Comparison of ENCODE assay signal across 25 mouse cellular contexts in the genomic region with DNA sequence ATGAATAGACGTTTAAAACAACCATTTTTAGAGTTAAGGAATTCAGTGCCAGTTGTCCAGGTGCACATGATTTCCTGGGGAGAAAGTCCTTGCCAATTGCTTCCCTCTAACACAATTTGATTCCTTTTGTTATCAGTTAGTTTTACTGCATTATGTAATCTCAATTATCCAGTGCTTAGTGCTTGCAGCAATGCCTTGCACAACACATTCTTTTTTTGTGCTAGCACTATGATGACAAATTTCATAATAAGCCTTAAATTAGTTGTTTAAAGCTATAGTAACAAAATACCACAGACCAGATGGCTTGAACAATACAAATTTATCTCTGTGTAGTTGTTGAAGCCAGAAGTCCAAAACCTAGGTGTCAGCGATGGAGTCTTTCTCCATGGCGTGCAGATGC.
DNase-seq lines count a peak whose midpoint lies in the region; ATAC-seq and TF ChIP-seq lines count a peak whose summit lies in the region.
"Had no signal": no experiment of that assay in that cellular context is flagged by ENCODE, and none has a peak within 500 bp of the region (broad histone marks: within the 10 kb centered on the region; RNA-seq: fewer than 3 reads in every experiment).

No protein-coding gene starts in this region.

- no peaks in the 10 kb centered on the region for H3K27me3 ChIP-seq in testis, adult 2 months (ENCODE audit: control insufficient read depth, insufficient read depth, low read length)
- H3K27me3 ChIP-seq: forebrain, embryonic 13.5 days; heart, embryonic 13.5 days; kidney, embryonic 15.5 days; limb, embryonic 13.5 days; liver, embryonic 13.5 days; lung, embryonic 15.5 days; midbrain, embryonic 15.5 days; neural tube, embryonic 12.5 days had no signal

- no peak for TF ChIP-seq POLR2A in testis, adult 2 months (IDR thresholded peaks at IDR 0.05; ENCODE audit: control insufficient read depth, low read depth, low read length)

- peak; percentile 72 for ATAC-seq in granulocyte monocyte progenitor cell, adult 5-6 weeks (replicated peaks; ENCODE audit: poor library complexity, severe bottlenecking)
- ATAC-seq: activated CD4-positive, CD25-positive, alpha-beta regulatory T cell, adult 4 months; forebrain, embryonic 13.5 days; hindbrain, postnatal 0 days; intestine, embryonic 16.5 days; midbrain, embryonic 15.5 days had no signal

- no peaks in the 10 kb centered on the region for H3K36me3 ChIP-seq in testis, adult 2 months (ENCODE audit: control insufficient read depth, insufficient read depth, low read length)
- H3K36me3 ChIP-seq: heart, embryonic 13.5 days; kidney, embryonic 15.5 days; limb, embryonic 13.5 days; liver, embryonic 13.5 days; lung, embryonic 15.5 days; midbrain, embryonic 15.5 days; neural tube, embryonic 12.5 days had no signal

- no peak for TF ChIP-seq CTCF in layer of hippocampus, adult 2 months (conservative IDR thresholded peaks at IDR 0.05)
- no peak for TF ChIP-seq CTCF in testis, adult 2 months (IDR thresholded peaks at IDR 0.05; ENCODE audit: control insufficient read depth, insufficient read depth, insufficient replicate concordance, low read depth, low read length)

- no peak overlapping the region for H3K4me3 ChIP-seq in layer of hippocampus, adult 2 months
- peak overlapping the region; percentile 66 for H3K4me3 ChIP-seq in testis, adult 2 months (ENCODE audit: control insufficient read depth, low read depth, low read length)
- H3K4me3 ChIP-seq: forebrain, embryonic 13.5 days; heart, embryonic 13.5 days; kidney, embryonic 15.5 days; limb, embryonic 13.5 days; liver, embryonic 13.5 days; lung, embryonic 15.5 days; midbrain, embryonic 15.5 days; neural tube, embryonic 12.5 days had no signal

- H3K4me1 ChIP-seq in testis, adult 2 months (ENCODE audit: control insufficient read depth, insufficient read depth, low read length), result no peaks in the 10 kb centered on the region
- H3K4me1 ChIP-seq: forebrain, embryonic 13.5 days; heart, embryonic 13.5 days; kidney, embryonic 15.5 days; limb, embryonic 13.5 days; lung, embryonic 15.5 days; midbrain, embryonic 15.5 days; neural tube, embryonic 12.5 days had no signal

- peak in 1 of 2 experiments; percentile 31 for DNase-seq in layer of hippocampus, adult 2 months (ENCODE audit: low spot score in 2 of 2)
- no peak for DNase-seq in layer of hippocampus, postnatal 36 days
- DNase-seq in testis, postnatal 10 days (ENCODE audit: low spot score), result no peak
- DNase-seq in right cerebral cortex, postnatal 10 days (ENCODE audit: low spot score in 2 of 2), result no peak
- DNase-seq in gastrocnemius, postnatal 25 days, result no peak
- DNase-seq: adrenal gland, postnatal 10 days; gastrocnemius, postnatal 10 days; heart, adult 18-20 months; heart, postnatal 14 days; kidney, postnatal 36 days; liver, embryonic 13.5 days; thymus, adult 18-20 months; thymus, postnatal 4 days had no signal

- H3K27ac ChIP-seq in layer of hippocampus, adult 2 months, result peak overlapping the region; percentile 78
- H3K27ac ChIP-seq in testis, adult 2 months (ENCODE audit: control insufficient read depth, insufficient read depth, low read depth, low read length), result no peak overlapping the region
- H3K27ac ChIP-seq: forebrain, embryonic 13.5 days; heart, embryonic 13.5 days; hindbrain, postnatal 0 days; kidney, embryonic 15.5 days; limb, embryonic 13.5 days; liver, embryonic 13.5 days; lung, embryonic 15.5 days; midbrain, embryonic 15.5 days; neural tube, embryonic 12.5 days had no signal
